Mouse (Mus musculus): Measurements from ENCODE around the gene Otop1. TPM values are rescaled to one million over a fixed set of nuclear protein-coding genes. Genes with fewer than 3 reads are reported as not detected.
A peak's percentile ranks its signal among the peaks of the same experiment; 100 is the strongest.

Otop1 gene
- polyA plus RNA-seq, 1 experiment from 2014 or later: not detected

DNA sequence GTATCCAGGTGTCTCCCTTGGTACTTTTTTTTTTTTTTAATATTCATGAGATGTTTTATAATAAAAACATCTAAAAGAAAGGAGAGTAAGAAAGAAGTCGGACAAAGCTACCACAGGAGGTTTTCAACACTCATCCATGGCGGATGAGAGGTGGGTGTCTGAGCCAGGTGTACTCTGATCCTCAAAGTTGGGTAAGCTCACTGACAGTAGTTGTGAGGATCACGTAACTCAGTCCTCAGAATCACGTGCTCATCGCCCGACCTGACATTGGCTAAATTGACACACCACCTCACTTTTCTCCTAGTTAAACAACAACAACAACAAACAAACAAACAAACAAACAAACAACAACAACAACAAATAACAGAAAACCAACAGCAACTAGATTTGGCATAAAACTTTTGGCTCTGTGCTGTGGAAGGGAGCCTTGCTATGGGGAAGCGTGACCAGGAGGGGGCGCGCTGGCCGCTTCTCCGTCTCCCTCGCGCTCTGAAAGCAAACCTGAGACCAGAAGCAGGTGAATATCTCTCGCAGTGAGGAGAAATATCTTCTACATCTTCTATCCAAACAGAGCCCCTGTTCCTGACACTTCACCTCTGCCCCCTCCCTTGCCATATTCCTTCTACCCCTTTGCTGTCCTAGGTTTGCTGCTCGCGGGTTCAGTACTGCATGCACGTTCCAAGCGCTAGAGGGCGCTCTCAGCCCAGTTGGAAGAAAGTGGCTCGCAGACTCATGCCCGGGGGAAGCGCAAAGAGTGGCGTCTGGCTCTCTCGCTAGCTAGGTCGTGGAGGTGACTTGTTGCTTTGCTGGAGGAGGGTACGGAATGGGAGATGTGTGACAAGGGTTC, 31.7 kb downstream of the Otop1 start:
- Histone ChIP-seq H3K4me2 (replicated peaks; ENCODE audit: low read depth) (peak overlapping the region; percentile 71), H3K9ac (ENCODE audit: low read depth, low read length) (no peak overlapping the region), H3K4me1 (replicated peaks; ENCODE audit: control insufficient read depth, insufficient read depth, low read length) (no peaks in the 10 kb centered on the region), H3K27me3 (replicated peaks; ENCODE audit: control insufficient read depth, insufficient read depth, low read length) (peaks cover 6% of the 10 kb centered on the region; the same call in 1 of the 2 replicates), H3K36me3 (ENCODE audit: control insufficient read depth, insufficient read depth) (no peaks in the 10 kb centered on the region), H3K9me3 (ENCODE audit: control insufficient read depth) (no peaks in the 10 kb centered on the region), H3K27ac (ENCODE audit: low read depth, low read length) (no peak overlapping the region), H3K4me3 (ENCODE audit: low read depth, low read length) (peak overlapping the region; percentile 28)
- WGBS: 10% methylated on average over 26 of the region's 26 CpGs
- ATAC-seq: peak; percentile 77
- TF ChIP-seq CTCF (IDR thresholded peaks at IDR 0.05; ENCODE audit: low read depth): peak; percentile 98

DNA sequence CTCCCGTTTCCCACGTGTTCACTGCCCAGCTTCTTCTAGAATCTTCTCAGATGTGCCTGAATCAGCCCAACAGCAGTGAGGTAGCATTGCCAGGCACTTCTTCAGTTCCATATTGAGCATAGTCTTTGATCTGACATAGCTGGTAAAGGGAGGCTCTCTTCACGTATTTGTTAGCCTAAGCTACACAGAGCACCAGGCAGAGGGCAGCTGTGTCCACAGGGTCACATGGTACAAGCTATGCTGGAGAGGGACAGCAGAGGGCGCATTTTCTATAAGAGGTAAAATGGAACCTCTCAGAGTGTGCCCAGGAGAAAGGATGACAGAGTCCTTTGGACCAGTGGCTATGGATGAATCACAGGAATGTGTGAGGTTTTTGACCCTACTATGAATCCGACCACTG, 33.1 kb downstream of the Otop1 start:
- H3K27ac ChIP-seq (ENCODE audit: low read depth, low read length): no peak overlapping the region
- H3K4me2 ChIP-seq (replicated peaks; ENCODE audit: low read depth): no peak overlapping the region
- H3K36me3 ChIP-seq (ENCODE audit: control insufficient read depth, insufficient read depth): no peaks in the 10 kb centered on the region
- H3K9ac ChIP-seq (ENCODE audit: low read depth, low read length): no peak overlapping the region
- TF ChIP-seq CTCF (IDR thresholded peaks at IDR 0.05; ENCODE audit: low read depth): peak; percentile 75
- no peaks in the 10 kb centered on the region for H3K9me3 ChIP-seq (ENCODE audit: control insufficient read depth)
- ATAC-seq: peak; percentile 34; the same call in 1 of the 2 replicates
- H3K27me3 ChIP-seq (replicated peaks; ENCODE audit: control insufficient read depth, insufficient read depth, low read length): peaks cover 6% of the 10 kb centered on the region; the same call in 1 of the 2 replicates
- no peak overlapping the region for H3K4me3 ChIP-seq (ENCODE audit: low read depth, low read length)
- no peaks in the 10 kb centered on the region for H3K4me1 ChIP-seq (replicated peaks; ENCODE audit: control insufficient read depth, insufficient read depth, low read length)
- WGBS: 47% methylated on average over 5 of the region's 5 CpGs

DNA sequence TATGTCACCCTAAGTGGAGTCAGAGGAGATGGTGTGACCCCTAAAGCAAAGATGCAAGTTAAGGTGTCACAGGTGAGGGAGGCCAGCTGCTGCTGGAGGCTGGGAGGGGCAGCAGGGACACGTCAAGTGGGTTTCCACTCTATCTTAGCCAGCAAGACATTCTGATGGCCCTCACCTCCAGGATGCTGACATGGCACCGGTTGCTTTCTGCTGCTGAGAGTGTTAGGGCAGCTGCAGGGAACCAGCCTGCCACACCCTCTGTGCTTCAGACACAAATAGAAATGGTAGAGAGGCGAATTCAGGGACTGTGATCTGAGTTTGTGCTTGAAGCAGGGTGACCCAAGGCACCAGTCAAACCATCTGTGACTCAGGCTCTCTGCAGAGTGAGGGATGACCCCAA, 34.0 kb downstream of the Otop1 start:
- ATAC-seq: no peak
- no peaks in the 10 kb centered on the region for H3K4me1 ChIP-seq (replicated peaks; ENCODE audit: control insufficient read depth, insufficient read depth, low read length)

DNA sequence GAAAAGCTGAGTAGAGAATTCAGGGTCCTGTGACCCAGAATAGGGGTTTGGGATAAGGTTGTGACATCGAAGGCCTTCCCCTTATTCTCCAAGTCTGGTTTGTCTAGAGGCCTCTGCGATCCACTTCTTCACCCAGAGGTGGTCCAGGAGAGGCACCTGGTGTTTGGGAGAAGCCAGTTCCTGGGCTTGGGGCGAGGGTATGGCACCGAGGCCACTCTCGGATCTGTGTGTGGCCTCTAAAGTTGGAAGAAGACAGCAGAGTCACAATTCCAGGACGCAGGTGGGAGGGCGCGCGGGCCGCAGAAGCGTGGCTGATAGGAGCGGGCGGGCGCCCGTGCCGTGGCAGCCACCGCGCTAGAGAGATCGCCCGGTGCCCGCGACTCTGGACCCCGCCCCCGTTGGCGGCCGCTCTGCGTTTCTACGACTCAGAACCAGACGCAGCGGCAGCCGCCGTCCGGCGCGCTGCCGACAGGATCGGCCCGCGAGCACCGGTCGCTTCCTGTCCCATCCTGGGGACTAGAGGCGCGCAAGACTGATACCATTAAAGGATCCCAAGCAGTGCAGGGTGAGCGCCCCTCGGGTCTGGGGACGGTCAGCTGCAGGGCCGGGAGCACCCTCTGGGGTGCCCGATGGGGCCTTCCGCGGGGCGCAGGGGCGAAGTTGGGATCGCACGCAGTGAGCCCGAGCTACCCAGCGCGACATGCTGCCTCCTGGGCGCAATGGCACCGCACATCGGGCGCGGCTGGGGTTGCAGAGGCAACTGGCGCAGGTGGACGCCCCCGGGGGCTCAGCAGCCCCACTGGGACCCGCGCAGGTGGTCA, 43.4 kb downstream of the Otop1 start, which contains the start of gene Drd5:
TSS of gene Drd5 (plus strand) at position 402 of the 821 bp plus-strand sequence.
- Histone ChIP-seq H3K27me3 (replicated peaks; ENCODE audit: control insufficient read depth, insufficient read depth, low read length) (peaks cover 32% of the 10 kb centered on the region), H3K4me1 (replicated peaks; ENCODE audit: control insufficient read depth, insufficient read depth, low read length) (no peaks in the 10 kb centered on the region), H3K27ac (ENCODE audit: low read depth, low read length) (no peak within 1 kb of the TSS), H3K36me3 (ENCODE audit: control insufficient read depth, insufficient read depth) (no peaks in the 10 kb centered on the region), H3K9ac (ENCODE audit: low read depth, low read length) (no peak within 1 kb of the TSS), H3K4me2 (replicated peaks; ENCODE audit: low read depth) (peak within 1 kb of the TSS; percentile 27; the same call in 1 of the 2 replicates), H3K9me3 (ENCODE audit: control insufficient read depth) (no peaks in the 10 kb centered on the region), H3K4me3 (ENCODE audit: low read depth, low read length) (peak within 1 kb of the TSS; percentile 7; the same call in 1 of the 2 replicates)
- no peak for TF ChIP-seq CTCF (IDR thresholded peaks at IDR 0.05; ENCODE audit: low read depth)
- 2% methylated on average over 61 of the region's 67 CpGs for WGBS
- no peak for ATAC-seq

More for the DNA sequence above, 34.0 kb downstream of the Otop1 start:
- Histone ChIP-seq H3K4me2 (replicated peaks; ENCODE audit: low read depth) (no peak overlapping the region), H3K27ac (ENCODE audit: low read depth, low read length) (no peak overlapping the region), H3K9me3 (ENCODE audit: control insufficient read depth) (no peaks in the 10 kb centered on the region), H3K9ac (ENCODE audit: low read depth, low read length) (no peak overlapping the region), H3K36me3 (ENCODE audit: control insufficient read depth, insufficient read depth) (no peaks in the 10 kb centered on the region), H3K27me3 (replicated peaks; ENCODE audit: control insufficient read depth, insufficient read depth, low read length) (peaks cover 6% of the 10 kb centered on the region; the same call in 1 of the 2 replicates), H3K4me3 (ENCODE audit: low read depth, low read length) (no peak overlapping the region)
- TF ChIP-seq CTCF (IDR thresholded peaks at IDR 0.05; ENCODE audit: low read depth): no peak
- WGBS: 57% methylated on average over 3 of the region's 3 CpGs

- H3K9ac ChIP-seq (ENCODE audit: low read depth, low read length): no peak overlapping the region
- H3K36me3 ChIP-seq (ENCODE audit: control insufficient read depth, insufficient read depth): no peaks in the 10 kb centered on the region
- WGBS: 85% methylated on average over 4 of the region's 4 CpGs
- no peak overlapping the region for H3K27ac ChIP-seq (ENCODE audit: low read depth, low read length)
- no peak for ATAC-seq
- H3K4me1 ChIP-seq (replicated peaks; ENCODE audit: control insufficient read depth, insufficient read depth, low read length): no peaks in the 10 kb centered on the region
- no peak overlapping the region for H3K4me2 ChIP-seq (replicated peaks; ENCODE audit: low read depth)
- no peak for TF ChIP-seq CTCF (IDR thresholded peaks at IDR 0.05; ENCODE audit: low read depth)
- no peaks in the 10 kb centered on the region for H3K9me3 ChIP-seq (ENCODE audit: control insufficient read depth)
- no peaks in the 10 kb centered on the region for H3K27me3 ChIP-seq (replicated peaks; ENCODE audit: control insufficient read depth, insufficient read depth, low read length)
- H3K4me3 ChIP-seq (ENCODE audit: low read depth, low read length): no peak overlapping the region
These were observed 57.6 kb downstream of the Otop1 start for GRCm38 (mm10) chr5:38333381-38333780.

DNA sequence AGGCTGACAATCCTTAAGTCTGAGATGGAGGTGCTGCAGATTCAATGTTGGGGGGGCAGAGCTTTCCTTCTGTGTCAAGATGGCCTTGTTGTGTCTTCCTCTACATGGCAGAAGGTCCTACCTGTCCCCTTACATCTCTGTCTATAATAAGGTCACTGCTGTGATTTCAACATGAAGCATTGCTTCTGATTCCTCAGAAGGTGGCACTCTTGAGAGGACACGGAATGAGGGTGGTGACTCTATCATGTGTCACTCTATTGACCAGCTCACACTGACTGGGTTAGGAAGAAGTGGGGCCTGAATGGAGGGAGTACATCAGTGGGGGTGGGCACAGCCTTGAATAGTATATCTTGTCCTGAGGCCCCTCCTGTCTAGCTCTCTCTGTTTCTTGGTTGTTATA, 58.8 kb downstream of the Otop1 start:
- WGBS: 38% methylated on average over 1 of the region's 1 CpGs
- no peak overlapping the region for H3K27ac ChIP-seq (ENCODE audit: low read depth, low read length)
- H3K4me2 ChIP-seq (replicated peaks; ENCODE audit: low read depth): no peak overlapping the region
- no peaks in the 10 kb centered on the region for H3K9me3 ChIP-seq (ENCODE audit: control insufficient read depth)
- no peaks in the 10 kb centered on the region for H3K36me3 ChIP-seq (ENCODE audit: control insufficient read depth, insufficient read depth)
- H3K27me3 ChIP-seq (replicated peaks; ENCODE audit: control insufficient read depth, insufficient read depth, low read length): no peaks in the 10 kb centered on the region
- TF ChIP-seq CTCF (IDR thresholded peaks at IDR 0.05; ENCODE audit: low read depth): peak; percentile 31; the same call in 1 of the 2 replicates
- H3K4me3 ChIP-seq (ENCODE audit: low read depth, low read length): no peak overlapping the region
- H3K4me1 ChIP-seq (replicated peaks; ENCODE audit: control insufficient read depth, insufficient read depth, low read length): no peaks in the 10 kb centered on the region
- ATAC-seq: no peak
- H3K9ac ChIP-seq (ENCODE audit: low read depth, low read length): no peak overlapping the region

Measured in intestine, postnatal 0 days (tissue).